Mouse (Mus musculus): ENCODE measurements around the gene Otub1. TPM values are rescaled to one million over a fixed set of nuclear protein-coding genes. Genes with fewer than 3 reads are reported as not detected.

Gene Otub1
- polyA plus RNA-seq, 1 experiment from 2014 or later, result 217 TPM

GRCm38 (mm10) chr19:7182273-7182949, 23.7 kb downstream of the Otub1 start:
- 5% methylated on average over 22 of the region's 23 CpGs for WGBS
- H3K27ac ChIP-seq, result peak overlapping the region; percentile 30; the same call in 1 of the 2 replicates
- H3K9me3 ChIP-seq (replicated peaks), result no peaks in the 10 kb centered on the region
- no peak overlapping the region for H3K4me3 ChIP-seq
- H3K4me1 ChIP-seq, result peaks cover 61% of the 10 kb centered on the region
- ATAC-seq (ENCODE audit: low FRiP score), result peak; percentile 66
- no peaks in the 10 kb centered on the region for H3K36me3 ChIP-seq
- peak overlapping the region; percentile 27 for H3K4me2 ChIP-seq (replicated peaks)
- H3K9ac ChIP-seq, result 0 out of 2 replicates have a peak overlapping the region, but pooled peaks have one; percentile 33
- peaks cover 59% of the 10 kb centered on the region for H3K27me3 ChIP-seq

- 58% methylated on average over 7 of the region's 7 CpGs for WGBS
- H3K4me2 ChIP-seq (replicated peaks), result no peak overlapping the region
- no peaks in the 10 kb centered on the region for H3K36me3 ChIP-seq
- H3K27ac ChIP-seq, result no peak overlapping the region
- H3K9ac ChIP-seq, result no peak overlapping the region
- peaks cover 56% of the 10 kb centered on the region for H3K27me3 ChIP-seq
- H3K4me1 ChIP-seq, result peaks cover 58% of the 10 kb centered on the region
- H3K9me3 ChIP-seq (replicated peaks), result no peaks in the 10 kb centered on the region
- no peak overlapping the region for H3K4me3 ChIP-seq
- no peak for ATAC-seq (ENCODE audit: low FRiP score)
Measured at GRCm38 (mm10) chr19:7181496-7181895, 24.6 kb downstream of the Otub1 start.

GRCm38 (mm10) chr19:7180756-7181405, 25.2 kb downstream of the Otub1 start:
- Histone ChIP-seq H3K4me1 (peaks cover 58% of the 10 kb centered on the region), H3K9me3 (replicated peaks) (no peaks in the 10 kb centered on the region), H3K4me3 (no peak overlapping the region), H3K27me3 (peaks cover 54% of the 10 kb centered on the region), H3K9ac (no peak overlapping the region), H3K36me3 (no peaks in the 10 kb centered on the region), H3K4me2 (replicated peaks) (no peak overlapping the region), H3K27ac (no peak overlapping the region)
- WGBS, result 81% methylated on average over 8 of the region's 8 CpGs
- no peak for ATAC-seq (ENCODE audit: low FRiP score)

- Histone ChIP-seq H3K4me2 (replicated peaks) (no peak overlapping the region), H3K36me3 (no peaks in the 10 kb centered on the region), H3K9ac (no peak overlapping the region), H3K27me3 (peaks cover 37% of the 10 kb centered on the region), H3K4me3 (no peak overlapping the region), H3K9me3 (replicated peaks) (no peaks in the 10 kb centered on the region), H3K4me1 (peaks cover 51% of the 10 kb centered on the region), H3K27ac (no peak overlapping the region)
- ATAC-seq (ENCODE audit: low FRiP score), result no peak
- 26% methylated on average over 3 of the region's 3 CpGs for WGBS
Measured at GRCm38 (mm10) chr19:7178841-7179452, 27.2 kb downstream of the Otub1 start.

GRCm38 (mm10) chr19:7177804-7178511, 28.2 kb downstream of the Otub1 start:
- no peaks in the 10 kb centered on the region for H3K9me3 ChIP-seq (replicated peaks)
- WGBS, result 58% methylated on average over 13 of the region's 13 CpGs
- no peak overlapping the region for H3K27ac ChIP-seq
- H3K27me3 ChIP-seq, result peaks cover 29% of the 10 kb centered on the region
- H3K4me2 ChIP-seq (replicated peaks), result no peak overlapping the region
- H3K4me1 ChIP-seq, result peaks cover 45% of the 10 kb centered on the region
- H3K9ac ChIP-seq, result no peak overlapping the region
- no peak for ATAC-seq (ENCODE audit: low FRiP score)
- H3K4me3 ChIP-seq, result no peak overlapping the region
- no peaks in the 10 kb centered on the region for H3K36me3 ChIP-seq

- H3K4me2 ChIP-seq (replicated peaks), result no peak overlapping the region
- H3K27ac ChIP-seq, result 0 out of 2 replicates have a peak overlapping the region, but pooled peaks have one; percentile 1
- H3K4me1 ChIP-seq, result peaks cover 45% of the 10 kb centered on the region
- 4% methylated on average over 11 of the region's 11 CpGs for WGBS
- no peaks in the 10 kb centered on the region for H3K9me3 ChIP-seq (replicated peaks)
- H3K36me3 ChIP-seq, result no peaks in the 10 kb centered on the region
- peaks cover 26% of the 10 kb centered on the region for H3K27me3 ChIP-seq
- H3K9ac ChIP-seq, result 0 out of 2 replicates have a peak overlapping the region, but pooled peaks have one; percentile 10
- H3K4me3 ChIP-seq, result no peak overlapping the region
- peak; percentile 18; the same call in 1 of the 2 replicates for ATAC-seq (ENCODE audit: low FRiP score)
Measured at GRCm38 (mm10) chr19:7176041-7176696, 29.9 kb downstream of the Otub1 start.

GRCm38 (mm10) chr19:7172051-7172866, 33.9 kb downstream of the Otub1 start:
- H3K27me3 ChIP-seq, result peaks cover 31% of the 10 kb centered on the region
- peak; percentile 93 for ATAC-seq (ENCODE audit: low FRiP score)
- peak overlapping the region; percentile 72 for H3K27ac ChIP-seq
- H3K36me3 ChIP-seq, result no peaks in the 10 kb centered on the region
- H3K9ac ChIP-seq, result no peak overlapping the region; the same call in 1 of the 2 replicates
- H3K9me3 ChIP-seq (replicated peaks), result no peaks in the 10 kb centered on the region
- WGBS, result 13% methylated on average over 13 of the region's 13 CpGs
- peaks cover 42% of the 10 kb centered on the region for H3K4me1 ChIP-seq
- peak overlapping the region; percentile 9; the same call in 1 of the 2 replicates for H3K4me2 ChIP-seq (replicated peaks)
- no peak overlapping the region for H3K4me3 ChIP-seq

- 5% methylated on average over 8 of the region's 8 CpGs for WGBS
- Histone ChIP-seq H3K4me1 (peaks cover 44% of the 10 kb centered on the region), H3K27ac (peak overlapping the region; percentile 23; the same call in 1 of the 2 replicates), H3K27me3 (peaks cover 36% of the 10 kb centered on the region), H3K4me3 (no peak overlapping the region), H3K9ac (no peak overlapping the region), H3K4me2 (replicated peaks) (peak overlapping the region; percentile 9; the same call in 1 of the 2 replicates), H3K9me3 (replicated peaks) (no peaks in the 10 kb centered on the region), H3K36me3 (no peaks in the 10 kb centered on the region)
- ATAC-seq (ENCODE audit: low FRiP score), result peak; percentile 21; the same call in 1 of the 2 replicates
Measured at GRCm38 (mm10) chr19:7171447-7171846, 34.7 kb downstream of the Otub1 start.

GRCm38 (mm10) chr19:7170916-7171315, 35.2 kb downstream of the Otub1 start:
- Histone ChIP-seq H3K4me2 (replicated peaks) (no peak overlapping the region), H3K9me3 (replicated peaks) (no peaks in the 10 kb centered on the region), H3K27me3 (peaks cover 40% of the 10 kb centered on the region), H3K9ac (no peak overlapping the region), H3K4me3 (no peak overlapping the region), H3K36me3 (no peaks in the 10 kb centered on the region), H3K4me1 (peaks cover 43% of the 10 kb centered on the region), H3K27ac (0 out of 2 replicates have a peak overlapping the region, but pooled peaks have one; percentile 23)
- ATAC-seq (ENCODE audit: low FRiP score), result no peak
- 71% methylated on average over 6 of the region's 6 CpGs for WGBS

- H3K27me3 ChIP-seq, result peaks cover 61% of the 10 kb centered on the region
- no peak overlapping the region for H3K9ac ChIP-seq
- no peak overlapping the region for H3K4me3 ChIP-seq
- H3K36me3 ChIP-seq, result no peaks in the 10 kb centered on the region
- H3K9me3 ChIP-seq (replicated peaks), result no peaks in the 10 kb centered on the region
- WGBS, result 28% methylated on average over 2 of the region's 2 CpGs
- no peak overlapping the region for H3K4me2 ChIP-seq (replicated peaks)
- H3K27ac ChIP-seq, result no peak overlapping the region
- peaks cover 61% of the 10 kb centered on the region for H3K4me1 ChIP-seq
- no peak for ATAC-seq (ENCODE audit: low FRiP score)
Measured at GRCm38 (mm10) chr19:7168423-7168822, 37.7 kb downstream of the Otub1 start.

GRCm38 (mm10) chr19:7166767-7167166, 39.3 kb downstream of the Otub1 start:
- H3K4me3 ChIP-seq, result 0 out of 2 replicates have a peak overlapping the region, but pooled peaks have one; percentile 69
- H3K9ac ChIP-seq, result no peak overlapping the region
- 11% methylated on average over 6 of the region's 6 CpGs for whole genome bisulfite sequencing
- H3K27me3 ChIP-seq, result peaks cover 77% of the 10 kb centered on the region
- no peaks in the 10 kb centered on the region for H3K36me3 ChIP-seq
- no peaks in the 10 kb centered on the region for H3K9me3 ChIP-seq (replicated peaks)
- H3K27ac ChIP-seq, result no peak overlapping the region
- H3K4me1 ChIP-seq, result peaks cover 50% of the 10 kb centered on the region
- H3K4me2 ChIP-seq (replicated peaks), result 0 out of 2 replicates have a peak overlapping the region, but pooled peaks have one; percentile 1
- no peak for ATAC-seq (ENCODE audit: low FRiP score)
